Mouse (Mus musculus): ENCODE data around the gene Hmga2.
A peak's percentile ranks its signal among the peaks of the same experiment; 100 is the strongest.

Gene Hmga2

GRCm38 (mm10) chr10:120424015-120424414, 52.3 kb downstream of the Hmga2 start:
- no peak for DNase-seq (ENCODE audit: low spot score in 2 of 2)

GRCm38 (mm10) chr10:120423256-120423655, 53.0 kb downstream of the Hmga2 start:
- no peak for DNase-seq (ENCODE audit: low spot score in 2 of 2)

- no peak for DNase-seq (ENCODE audit: low spot score in 2 of 2)
Measured at GRCm38 (mm10) chr10:120422820-120423219, 53.4 kb downstream of the Hmga2 start.

GRCm38 (mm10) chr10:120422050-120422449, 54.2 kb downstream of the Hmga2 start:
- DNase-seq (ENCODE audit: low spot score in 2 of 2), result peak in 1 of 2 experiments; percentile 12

GRCm38 (mm10) chr10:120420971-120421629, 55.2 kb downstream of the Hmga2 start:
- DNase-seq (ENCODE audit: low spot score in 2 of 2), result no peak

GRCm38 (mm10) chr10:120418738-120419523, 57.3 kb downstream of the Hmga2 start:
- no peak for DNase-seq (ENCODE audit: low spot score in 2 of 2)

GRCm38 (mm10) chr10:120418211-120418610, 58.1 kb downstream of the Hmga2 start:
- no peak for DNase-seq (ENCODE audit: low spot score in 2 of 2)

- no peak for DNase-seq (ENCODE audit: low spot score in 2 of 2)
Measured at GRCm38 (mm10) chr10:120417488-120418118, 58.7 kb downstream of the Hmga2 start.

- no peak for DNase-seq (ENCODE audit: low spot score in 2 of 2)
Measured at GRCm38 (mm10) chr10:120417116-120417487, 59.2 kb downstream of the Hmga2 start.

GRCm38 (mm10) chr10:120416628-120417027, 59.6 kb downstream of the Hmga2 start:
- DNase-seq (ENCODE audit: low spot score in 2 of 2), result no peak

GRCm38 (mm10) chr10:120412215-120412614, 64.1 kb downstream of the Hmga2 start:
- no peak for DNase-seq (ENCODE audit: low spot score in 2 of 2)

- no peak for DNase-seq (ENCODE audit: low spot score in 2 of 2)
Measured at GRCm38 (mm10) chr10:120410958-120411357, 65.3 kb downstream of the Hmga2 start.

GRCm38 (mm10) chr10:120409131-120409530, 67.1 kb downstream of the Hmga2 start:
- DNase-seq (ENCODE audit: low spot score in 2 of 2), result no peak

GRCm38 (mm10) chr10:120407230-120407629, 69.0 kb downstream of the Hmga2 start:
- DNase-seq (ENCODE audit: low spot score in 2 of 2), result no peak

GRCm38 (mm10) chr10:120406038-120406437, 70.2 kb downstream of the Hmga2 start:
- no peak for DNase-seq (ENCODE audit: low spot score in 2 of 2)

- DNase-seq (ENCODE audit: low spot score in 2 of 2), result no peak
Measured at GRCm38 (mm10) chr10:120405322-120405721, 70.9 kb downstream of the Hmga2 start.

- no peak for DNase-seq (ENCODE audit: low spot score in 2 of 2)
Measured at GRCm38 (mm10) chr10:120402966-120403365, 73.3 kb downstream of the Hmga2 start.

- DNase-seq (ENCODE audit: low spot score in 2 of 2), result no peak
Measured at GRCm38 (mm10) chr10:120401787-120402186, 74.5 kb downstream of the Hmga2 start.

- no peak for DNase-seq (ENCODE audit: low spot score in 2 of 2)
Measured at GRCm38 (mm10) chr10:120399846-120400510, 76.3 kb downstream of the Hmga2 start.

GRCm38 (mm10) chr10:120398745-120399144, 77.5 kb downstream of the Hmga2 start:
- DNase-seq (ENCODE audit: low spot score in 2 of 2), result no peak

- no peak for DNase-seq (ENCODE audit: low spot score in 2 of 2)
Measured at GRCm38 (mm10) chr10:120397211-120397631, 79.0 kb downstream of the Hmga2 start.

- no peak for DNase-seq (ENCODE audit: low spot score in 2 of 2)
Measured at GRCm38 (mm10) chr10:120395550-120395949, 80.7 kb downstream of the Hmga2 start.
